Comparison of ENCODE assay signal across 9 mouse cellular contexts in the genomic region with DNA sequence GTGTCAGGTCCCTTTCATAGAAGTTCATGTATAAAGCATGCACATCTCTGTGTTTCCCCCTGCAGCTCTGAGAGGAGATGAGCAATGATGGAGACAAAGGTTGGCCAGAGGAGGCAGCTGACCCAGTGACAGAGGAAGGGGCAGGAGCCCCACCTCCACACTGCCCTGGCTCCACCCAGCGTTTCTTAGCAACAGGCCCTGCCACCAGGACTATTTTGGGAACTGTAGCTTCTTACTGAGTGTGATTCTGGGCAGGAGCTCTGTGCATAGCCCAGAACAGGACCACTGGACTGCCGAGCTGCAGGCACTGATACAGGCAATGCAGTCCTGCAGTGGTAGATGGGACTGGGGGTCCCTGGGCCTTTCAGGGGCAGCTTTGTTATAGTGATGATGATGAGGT.
DNase-seq lines count a peak whose midpoint lies in the region; ATAC-seq and TF ChIP-seq lines count a peak whose summit lies in the region.
"Had no signal": no experiment of that assay in that cellular context is flagged by ENCODE, and none has a peak within 500 bp of the region (broad histone marks: within the 10 kb centered on the region; RNA-seq: fewer than 3 reads in every experiment).

No protein-coding gene starts in this region.

- peak; percentile 15; the same call in 1 of the 2 replicates for ATAC-seq in intestine, embryonic 15.5 days
- no peak for ATAC-seq in intestine, postnatal 0 days
- ATAC-seq in hindbrain, embryonic 14.5 days (ENCODE audit: low FRiP score): peak; percentile 35; the same call in 1 of the 2 replicates
- no peak for ATAC-seq in activated CD4-positive, CD25-positive, alpha-beta regulatory T cell, adult 4 months

- no peaks in the 10 kb centered on the region for H3K4me1 ChIP-seq in intestine, embryonic 15.5 days (replicated peaks)
- no peaks in the 10 kb centered on the region for H3K4me1 ChIP-seq in intestine, postnatal 0 days (replicated peaks; ENCODE audit: control insufficient read depth, insufficient read depth, low read length)
- no peaks in the 10 kb centered on the region for H3K4me1 ChIP-seq in hindbrain, embryonic 14.5 days (replicated peaks; ENCODE audit: control insufficient read depth, insufficient read depth, low read length)

- no peak overlapping the region for H3K4me3 ChIP-seq in intestine, embryonic 15.5 days (replicated peaks)
- no peak overlapping the region for H3K4me3 ChIP-seq in intestine, postnatal 0 days (ENCODE audit: low read depth, low read length)
- H3K4me3 ChIP-seq in hindbrain, embryonic 14.5 days (replicated peaks; ENCODE audit: low read length): no peak overlapping the region
- H3K4me3 ChIP-seq: megakaryocyte, embryonic 14.5 days had no signal

- no peak overlapping the region for H3K9ac ChIP-seq in intestine, embryonic 15.5 days
- no peak overlapping the region for H3K9ac ChIP-seq in intestine, postnatal 0 days (ENCODE audit: low read depth, low read length)
- no peak overlapping the region for H3K9ac ChIP-seq in hindbrain, embryonic 14.5 days

- 25% methylated on average over 2 of the region's 2 CpGs for WGBS in intestine, embryonic 15.5 days
- WGBS in intestine, postnatal 0 days: 23% methylated on average over 2 of the region's 2 CpGs
- 10% methylated on average over 2 of the region's 2 CpGs for WGBS in hindbrain, embryonic 14.5 days

- TF ChIP-seq CTCF in intestine, postnatal 0 days (IDR thresholded peaks at IDR 0.05; ENCODE audit: low read depth): no peak

- no peak overlapping the region for H3K27ac ChIP-seq in intestine, embryonic 15.5 days
- H3K27ac ChIP-seq in intestine, postnatal 0 days (ENCODE audit: low read depth, low read length): no peak overlapping the region
- H3K27ac ChIP-seq in hindbrain, embryonic 14.5 days: no peak overlapping the region

- H3K27me3 ChIP-seq in intestine, embryonic 15.5 days (replicated peaks): no peaks in the 10 kb centered on the region
- H3K27me3 ChIP-seq in intestine, postnatal 0 days (replicated peaks; ENCODE audit: control insufficient read depth, insufficient read depth, low read length): no peaks in the 10 kb centered on the region
- no peaks in the 10 kb centered on the region for H3K27me3 ChIP-seq in hindbrain, embryonic 14.5 days (ENCODE audit: control insufficient read depth, insufficient read depth, low read length)

- DNase-seq in embryo, embryonic 11 days: peak; percentile 34
- DNase-seq in hindbrain, embryonic 14.5 days (ENCODE audit: low spot score): no peak
- peak; percentile 36 for DNase-seq in retina, embryonic 14.5 days (ENCODE audit: low spot score)
- DNase-seq in adipocyte (ENCODE audit: low spot score): no peak
- DNase-seq in gastrocnemius, postnatal 4 days (ENCODE audit: low spot score in 2 of 2): no peak

- no peak overlapping the region for H3K4me2 ChIP-seq in intestine, embryonic 15.5 days (replicated peaks)
- H3K4me2 ChIP-seq in intestine, postnatal 0 days (replicated peaks; ENCODE audit: low read depth): no peak overlapping the region
- H3K4me2 ChIP-seq in hindbrain, embryonic 14.5 days (replicated peaks): no peak overlapping the region

- no peaks in the 10 kb centered on the region for H3K36me3 ChIP-seq in intestine, embryonic 15.5 days
- H3K36me3 ChIP-seq in intestine, postnatal 0 days (ENCODE audit: control insufficient read depth, insufficient read depth): no peaks in the 10 kb centered on the region
- 0 out of 2 replicates have a peak, but pooled peaks cover 9% of the 10 kb centered on the region for H3K36me3 ChIP-seq in hindbrain, embryonic 14.5 days (replicated peaks; ENCODE audit: control insufficient read depth, insufficient read depth)

- no peaks in the 10 kb centered on the region for H3K9me3 ChIP-seq in intestine, embryonic 15.5 days
- H3K9me3 ChIP-seq in intestine, postnatal 0 days (ENCODE audit: control insufficient read depth): no peaks in the 10 kb centered on the region
- no peaks in the 10 kb centered on the region for H3K9me3 ChIP-seq in hindbrain, embryonic 14.5 days (ENCODE audit: control insufficient read depth, low read length)
- H3K9me3 ChIP-seq: megakaryocyte, embryonic 14.5 days had no signal

Comparison
In these comparisons a context has a peak if more than half of its experiments do, and no peak if none do; other contexts are left out.
1. ATAC-seq: peak in intestine, embryonic 15.5 days (single experiment) and hindbrain, embryonic 14.5 days (single experiment); none in intestine, postnatal 0 days (single experiment) and activated CD4-positive, CD25-positive, alpha-beta regulatory T cell, adult 4 months (single experiment).
2. DNase-seq: peak in embryo, embryonic 11 days (single experiment) and retina, embryonic 14.5 days (single experiment); none in hindbrain, embryonic 14.5 days (single experiment), adipocyte (single experiment) and gastrocnemius, postnatal 4 days (0 of 2).